In genomic region chr1:170638941-170639340, GRCm38 (mm10) we compare ENCODE assay signal across 17 mouse cellular contexts.
"Had no signal": no experiment of that assay in that cellular context is flagged by ENCODE, and none has a peak within 500 bp of the region (broad histone marks: within the 10 kb centered on the region; RNA-seq: fewer than 3 reads in every experiment).

No protein-coding gene starts in this region.

- H3K4me1 ChIP-seq: liver, embryonic 13.5 days; stomach, embryonic 15.5 days had no signal

- H3K9me3 ChIP-seq: hindbrain, embryonic 15.5 days; liver, embryonic 13.5 days; neural tube, embryonic 12.5 days; stomach, embryonic 15.5 days had no signal

- H3K4me2 ChIP-seq: hindbrain, embryonic 15.5 days; liver, embryonic 13.5 days; neural tube, embryonic 12.5 days; stomach, embryonic 15.5 days had no signal

- H3K27me3 ChIP-seq: hindbrain, embryonic 15.5 days; neural tube, embryonic 12.5 days; stomach, embryonic 15.5 days had no signal

- H3K36me3 ChIP-seq: hindbrain, embryonic 15.5 days; liver, embryonic 13.5 days; neural tube, embryonic 12.5 days; stomach, embryonic 15.5 days had no signal

- DNase-seq: kidney, adult 18-20 months; kidney, adult 9 months; kidney, postnatal 14 days; kidney, postnatal 4 days; liver, embryonic 13.5 days; lung, adult 2 months; lung, postnatal 14 days; lung, postnatal 4 days; midbrain, embryonic 14.5 days; right cerebral cortex, adult 18-20 months; right cerebral cortex, postnatal 14 days; right cerebral cortex, postnatal 4 days; thymus, postnatal 25 days had no signal

- H3K27ac ChIP-seq: hindbrain, embryonic 15.5 days; liver, embryonic 13.5 days; neural tube, embryonic 12.5 days; stomach, embryonic 15.5 days had no signal

- H3K4me3 ChIP-seq: hindbrain, embryonic 15.5 days; liver, embryonic 13.5 days; neural tube, embryonic 12.5 days; stomach, embryonic 15.5 days had no signal

- H3K9ac ChIP-seq: hindbrain, embryonic 15.5 days; liver, embryonic 13.5 days; neural tube, embryonic 12.5 days; stomach, embryonic 15.5 days had no signal

- ATAC-seq: intestine, embryonic 16.5 days had no signal
